18 mouse cellular contexts compared by ENCODE assay signal in genomic region chr8:128472871-128473270, GRCm38 (mm10).
"Had no signal": no experiment of that assay in that cellular context is flagged by ENCODE, and none has a peak within 500 bp of the region (broad histone marks: within the 10 kb centered on the region; RNA-seq: fewer than 3 reads in every experiment).

No protein-coding gene starts in this region.

- H3K9ac ChIP-seq: lung, embryonic 14.5 days; midbrain, embryonic 12.5 days; neural tube, embryonic 13.5 days; neural tube, embryonic 15.5 days had no signal

- DNase-seq: lung, adult 18-20 months; lung, embryonic 14.5 days; lung, postnatal 10 days; lung, postnatal 4 days; midbrain, embryonic 14.5 days; retina, postnatal 1 day; right cerebral cortex, adult 18-20 months; right cerebral cortex, postnatal 25 days; right cerebral cortex, postnatal 4 days; spleen, adult 18-20 months; thymus, adult 18-20 months; thymus, postnatal 14 days; thymus, postnatal 36 days had no signal

- H3K4me1 ChIP-seq: neural tube, embryonic 13.5 days had no signal

- H3K9me3 ChIP-seq: midbrain, embryonic 10.5 days; midbrain, embryonic 12.5 days; neural tube, embryonic 13.5 days; neural tube, embryonic 15.5 days had no signal

- H3K4me3 ChIP-seq: midbrain, embryonic 10.5 days; midbrain, embryonic 12.5 days; myocyte; neural tube, embryonic 13.5 days; neural tube, embryonic 15.5 days had no signal

- H3K27me3 ChIP-seq: midbrain, embryonic 12.5 days; neural tube, embryonic 13.5 days; neural tube, embryonic 15.5 days had no signal

- H3K27ac ChIP-seq: midbrain, embryonic 10.5 days; midbrain, embryonic 12.5 days; neural tube, embryonic 13.5 days; neural tube, embryonic 15.5 days had no signal

- H3K36me3 ChIP-seq: midbrain, embryonic 10.5 days had no signal

- H3K4me2 ChIP-seq: lung, embryonic 14.5 days; midbrain, embryonic 12.5 days; neural tube, embryonic 13.5 days; neural tube, embryonic 15.5 days had no signal
